Mouse (Mus musculus): ENCODE results near the gene Cdr2.
"Not testable (repeated sequence)": the region's sequence is repeated elsewhere in the genome, so short reads cannot be mapped to it uniquely, and the experiment has no call there.

The Cdr2 gene

DNA sequence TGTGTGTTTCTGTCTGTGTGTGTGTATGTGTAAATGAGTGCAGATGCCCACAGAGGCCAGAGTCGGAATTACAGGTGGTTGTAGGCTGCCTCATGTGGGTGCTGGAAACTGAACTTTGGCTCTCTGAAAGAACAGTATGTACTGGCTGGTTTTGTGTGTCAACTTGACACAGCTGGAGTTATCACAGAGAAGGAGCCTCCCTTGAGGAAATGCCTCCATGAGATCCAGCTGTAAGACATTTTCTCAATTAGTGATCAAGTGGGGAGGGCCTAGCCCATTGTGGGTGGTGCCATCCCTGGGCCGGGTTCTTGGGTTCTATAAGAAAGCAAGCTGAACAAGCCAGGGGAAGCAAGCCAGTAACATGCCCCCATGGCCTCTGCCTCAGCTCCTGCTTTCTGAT is 9.6 kb downstream of the Cdr2 start:
- DNase-seq (ENCODE audit: low spot score in 2 of 2) = not testable (repeated sequence)

DNA sequence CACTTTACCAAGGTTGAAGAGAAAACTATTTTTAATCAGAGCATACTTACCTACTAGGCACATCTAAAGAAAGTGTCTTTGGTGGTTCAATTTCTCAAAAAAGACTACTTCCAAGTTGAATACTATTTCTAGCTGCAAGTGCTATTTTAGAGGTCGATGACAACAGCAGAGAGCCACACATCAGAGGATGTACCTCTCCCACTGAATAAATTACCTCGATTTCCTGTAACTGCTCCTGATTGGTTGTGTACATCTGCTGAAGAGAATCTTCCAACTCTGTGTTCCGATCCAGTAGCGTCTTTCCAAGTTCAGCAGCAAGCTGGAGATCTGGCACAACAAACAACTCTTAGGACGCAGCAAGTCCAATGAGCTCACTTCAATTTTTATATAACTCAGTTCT is 12.0 kb downstream of the Cdr2 start:
- no peak for DNase-seq (ENCODE audit: low spot score in 2 of 2)

DNA sequence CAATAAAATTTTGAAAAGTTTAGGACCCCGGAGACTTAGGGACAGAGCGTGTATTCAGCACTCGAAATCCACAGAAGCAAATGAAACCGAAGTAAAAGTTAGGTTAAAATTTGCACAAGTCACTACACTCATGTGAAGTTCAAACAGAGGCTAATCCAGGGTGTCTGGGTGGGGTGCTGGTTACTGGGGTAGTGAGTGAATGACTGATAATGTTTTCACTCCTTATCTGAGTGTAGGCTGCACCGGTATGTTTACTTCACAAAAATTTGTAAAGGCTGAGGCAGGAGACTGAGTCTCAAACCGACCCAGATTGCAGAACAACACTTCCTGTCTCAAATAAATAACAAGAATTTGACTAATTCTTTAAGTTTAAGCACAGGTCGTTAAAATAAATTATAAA is 12.9 kb downstream of the Cdr2 start:
- DNase-seq (ENCODE audit: low spot score in 2 of 2) = peak in 1 of 2 experiments; percentile 35

DNA sequence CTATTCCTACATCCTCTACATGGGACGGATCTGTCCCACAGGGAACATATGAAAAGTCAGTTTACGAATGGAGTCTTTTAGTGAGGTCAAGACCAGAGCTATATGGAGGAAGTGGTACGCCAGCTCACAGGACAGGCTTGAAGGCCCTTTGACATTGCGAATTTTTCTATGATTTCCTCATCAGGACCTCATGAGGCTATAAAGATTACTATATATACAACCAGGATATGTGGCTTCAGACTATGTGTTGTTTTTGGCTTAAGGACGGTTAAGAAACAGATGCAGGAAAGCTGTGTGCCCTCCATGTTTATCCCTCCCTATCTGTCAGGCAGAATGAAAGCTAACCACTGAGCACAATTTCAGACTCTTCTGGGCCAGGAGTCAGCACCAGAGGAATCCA is 19.0 kb downstream of the Cdr2 start:
- no peak for DNase-seq (ENCODE audit: low spot score in 2 of 2)

DNA sequence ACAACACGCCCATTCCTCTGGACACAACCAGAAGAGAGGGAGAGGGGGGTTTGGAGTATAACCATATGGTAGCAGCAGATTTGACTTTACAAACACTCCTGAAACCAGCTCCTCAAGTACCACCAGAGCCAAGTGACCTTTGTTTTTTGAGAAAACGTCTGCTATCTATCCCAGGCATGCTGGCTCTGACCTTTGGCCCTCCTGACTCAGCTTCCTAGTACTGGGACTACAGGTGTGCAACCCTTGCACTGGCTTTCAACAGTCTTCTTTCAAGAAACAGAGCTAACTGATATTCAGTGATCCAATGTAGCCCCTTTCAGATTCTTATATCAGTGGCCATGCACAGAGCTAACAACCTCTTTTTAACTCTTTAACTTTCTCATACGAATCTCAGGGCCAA is 20.2 kb downstream of the Cdr2 start:
- DNase-seq (ENCODE audit: low spot score in 2 of 2) = no peak

DNA sequence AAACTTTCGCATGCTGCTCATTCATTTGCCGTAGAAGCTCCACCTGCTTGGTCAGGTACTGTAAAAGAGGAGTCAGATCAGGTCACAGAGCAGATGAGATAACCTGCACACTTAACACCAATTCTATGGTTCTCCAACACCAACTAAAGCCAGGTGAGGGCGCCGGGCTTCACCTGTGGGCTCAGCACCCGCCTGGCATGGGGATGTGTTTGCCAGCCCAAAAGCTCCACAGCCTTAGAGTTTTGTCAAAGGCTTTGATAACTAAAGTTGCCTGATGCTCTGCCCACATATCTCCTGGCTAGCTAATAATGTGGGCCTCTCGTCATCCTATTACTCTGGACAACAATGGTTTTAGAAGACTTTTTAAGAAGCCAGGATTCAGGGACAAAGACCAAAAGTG is 21.5 kb downstream of the Cdr2 start:
- no peak for DNase-seq (ENCODE audit: low spot score in 2 of 2)

DNA sequence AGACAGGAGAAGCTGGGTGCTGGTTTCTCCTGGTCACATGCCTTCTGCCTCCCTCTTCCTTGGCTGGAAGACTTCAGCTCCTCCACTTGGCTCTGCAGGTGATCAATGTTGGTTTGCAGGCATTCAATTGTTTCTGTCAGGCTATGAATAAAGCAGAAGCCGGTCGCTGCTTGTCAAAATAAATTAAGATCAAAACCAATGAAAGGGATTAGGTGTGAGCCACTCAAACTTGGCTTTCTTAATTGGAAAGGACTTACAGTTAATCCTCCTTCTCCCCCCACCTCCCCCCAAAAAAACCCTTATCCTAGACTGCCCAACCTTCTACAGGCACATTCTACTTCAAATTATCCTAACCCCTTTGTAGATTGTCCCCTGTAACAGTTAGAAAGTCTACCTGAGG is 22.0 kb downstream of the Cdr2 start:
- DNase-seq (ENCODE audit: low spot score in 2 of 2) = no peak

DNA sequence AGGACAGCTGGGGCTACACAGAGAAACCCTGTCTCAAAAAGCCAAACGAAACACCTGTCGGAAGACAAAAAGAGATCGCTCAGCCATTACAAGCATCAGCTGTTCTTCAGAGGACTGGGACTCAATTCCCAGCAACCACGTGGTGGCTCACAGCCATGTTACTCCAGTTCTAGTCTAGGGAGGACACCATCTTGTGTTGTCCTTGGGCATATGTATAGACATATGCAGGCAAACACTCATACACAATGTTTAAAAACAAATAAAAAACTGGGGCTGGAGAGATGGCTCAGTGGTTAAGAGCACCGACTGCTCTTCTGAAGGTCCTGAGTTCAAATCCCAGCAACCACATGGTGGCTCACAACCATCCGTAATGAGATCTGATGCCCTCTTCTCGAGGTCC is 28.5 kb downstream of the Cdr2 start:
- DNase-seq (ENCODE audit: low spot score in 2 of 2) = not testable (repeated sequence)

DNA sequence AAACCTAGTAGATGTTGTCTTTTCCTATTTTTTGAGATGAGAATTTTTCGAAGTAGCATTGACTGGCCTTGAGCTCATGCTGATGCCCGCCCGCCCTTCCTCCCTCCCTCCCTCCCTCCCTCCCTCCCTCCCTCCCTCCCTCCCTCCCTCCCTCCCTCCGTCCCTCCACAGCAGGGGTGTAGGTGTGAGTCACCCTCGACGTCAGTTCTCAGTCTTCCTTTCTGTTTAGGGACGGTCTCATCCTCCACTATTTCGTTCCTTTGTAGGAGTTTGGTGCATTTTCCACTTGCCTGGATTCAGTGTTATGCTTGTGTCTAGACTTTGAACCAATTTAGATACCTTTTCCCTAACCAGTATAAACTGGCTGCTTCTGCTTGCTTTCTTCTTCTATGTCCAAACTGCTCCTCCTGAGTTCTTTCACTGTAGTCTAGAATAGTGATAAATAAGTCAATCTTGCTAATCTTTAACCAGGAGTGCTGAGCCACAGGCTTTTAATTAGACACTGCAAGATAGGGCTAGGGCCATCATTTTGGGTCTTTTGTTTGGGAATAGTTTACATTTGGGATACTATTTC is 38.1 kb downstream of the Cdr2 start:
- DNase-seq (ENCODE audit: low spot score in 2 of 2) = no peak

DNA sequence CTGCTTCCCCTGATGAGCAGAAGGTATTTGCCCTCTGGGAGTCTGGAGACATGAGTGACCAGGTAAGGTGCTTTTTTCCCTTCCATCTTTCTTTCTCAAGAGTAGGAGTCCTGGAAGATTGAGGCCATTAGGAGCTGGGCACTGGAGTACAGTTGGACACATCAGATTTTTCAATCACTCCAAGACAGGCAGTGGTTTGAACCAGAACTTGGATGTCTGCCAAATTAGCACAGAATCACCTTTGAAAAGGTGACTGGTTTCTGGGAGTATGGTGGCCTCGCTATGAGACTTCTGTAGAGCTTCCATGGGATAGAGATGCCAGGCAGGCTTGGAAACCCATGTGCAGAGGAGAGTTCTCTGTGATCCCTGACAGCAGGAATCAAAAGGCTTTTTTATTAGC is 39.6 kb downstream of the Cdr2 start:
- no peak for DNase-seq (ENCODE audit: low spot score in 2 of 2)

DNA sequence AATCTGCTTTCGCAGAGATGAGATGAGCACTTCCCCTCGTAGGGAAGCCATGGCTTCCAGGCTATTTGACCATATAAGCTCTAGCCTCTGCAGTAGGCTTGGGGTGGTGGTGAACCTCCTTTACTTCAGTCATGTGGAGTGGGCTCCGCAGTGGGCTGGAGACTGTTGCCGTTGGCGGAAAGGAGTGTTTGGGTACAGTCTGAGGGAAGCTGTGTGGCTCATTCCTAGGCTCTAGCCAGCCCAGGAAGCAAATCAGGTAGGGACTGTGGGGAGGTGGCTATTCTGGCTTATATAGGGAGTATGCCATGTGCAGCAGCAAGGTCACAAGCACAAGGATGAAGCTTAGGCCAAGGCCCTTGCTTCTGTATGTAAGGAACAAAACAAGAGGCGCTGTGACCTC is 40.9 kb downstream of the Cdr2 start:
- DNase-seq (ENCODE audit: low spot score in 2 of 2) = no peak

DNA sequence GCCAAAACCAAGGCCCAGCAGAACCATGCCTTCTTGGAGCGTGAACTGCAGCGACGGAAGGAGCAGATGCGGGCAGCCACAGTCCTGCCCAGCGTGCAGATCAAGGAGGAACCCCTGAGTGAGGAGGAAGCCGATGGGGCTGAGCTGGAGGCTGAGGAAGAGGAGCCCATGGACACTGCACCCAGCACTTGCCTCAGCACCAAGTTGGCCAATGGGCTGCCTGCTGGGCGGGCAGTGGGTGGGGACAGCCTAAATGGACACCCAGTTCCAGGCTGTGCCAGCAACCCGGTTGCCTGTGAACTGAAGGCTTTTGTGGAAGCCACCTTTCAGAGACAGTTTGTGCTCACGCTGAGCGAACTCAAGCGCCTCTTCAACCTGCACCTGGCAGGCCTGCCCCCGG is 41.8 kb downstream of the Cdr2 start:
- no peak for DNase-seq (ENCODE audit: low spot score in 2 of 2)

DNA sequence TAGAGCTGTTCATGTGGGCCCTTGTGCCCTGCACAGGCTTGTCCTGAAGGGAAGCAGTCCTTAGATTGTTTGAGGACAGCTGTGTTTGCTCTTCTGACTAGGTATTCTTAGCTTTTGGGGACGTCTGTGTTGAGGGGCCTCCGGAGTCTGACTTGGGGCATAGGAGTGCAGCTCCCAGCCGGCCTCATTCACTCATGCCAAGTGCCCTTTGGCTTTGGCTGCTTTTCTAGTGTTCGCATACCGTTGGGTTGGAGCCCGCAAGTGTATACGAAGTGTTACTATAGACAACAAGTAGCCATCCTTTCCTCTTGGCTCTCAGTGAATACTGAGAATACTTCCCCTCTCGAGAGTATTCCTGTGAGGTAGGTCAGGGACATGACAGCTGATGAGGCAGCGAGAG is 43.9 kb downstream of the Cdr2 start:
- DNase-seq (ENCODE audit: low spot score in 2 of 2) = no peak

DNA sequence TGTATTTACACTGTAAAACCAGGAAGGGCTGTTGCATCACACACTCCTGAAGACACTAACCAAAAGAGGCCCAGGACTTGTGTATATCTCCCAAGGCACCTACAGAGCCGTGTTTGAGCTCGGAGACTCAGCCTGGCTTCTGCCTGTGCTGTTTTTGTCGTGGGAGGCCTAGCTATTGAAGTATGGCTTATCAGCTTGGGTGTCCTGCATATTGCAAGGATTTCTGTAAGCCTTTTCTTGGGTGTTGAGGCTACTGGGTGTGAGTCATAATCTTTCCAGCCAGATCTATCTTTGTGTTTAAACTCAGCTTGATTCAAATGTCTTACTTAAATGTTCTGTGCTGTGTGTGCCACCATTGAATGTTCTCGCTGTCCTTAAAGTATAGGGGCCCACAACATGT is 45.6 kb downstream of the Cdr2 start:
- no peak for DNase-seq (ENCODE audit: low spot score in 2 of 2)

DNA sequence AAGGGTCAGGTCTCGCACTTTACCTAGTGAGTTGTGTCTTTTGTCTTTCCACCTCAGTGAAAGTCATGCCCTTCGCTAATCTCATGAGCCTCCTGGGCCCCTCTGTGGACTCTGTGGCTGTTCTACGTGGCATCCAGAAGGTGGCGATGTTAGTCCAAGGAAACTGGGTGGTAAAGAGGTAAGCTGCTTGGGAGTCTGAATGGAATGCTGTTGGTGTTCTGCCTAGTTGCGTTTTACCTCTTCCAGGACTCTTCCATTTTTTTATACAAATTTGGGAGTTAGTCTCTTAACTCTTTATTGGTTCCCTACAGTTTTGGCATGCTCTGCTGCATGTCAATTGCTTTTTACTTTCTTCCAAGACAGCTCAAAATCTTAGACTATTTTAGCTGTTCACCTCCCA is 47.4 kb downstream of the Cdr2 start:
- peak; percentile 63 to 80 for DNase-seq (ENCODE audit: low spot score in 2 of 2)

DNA sequence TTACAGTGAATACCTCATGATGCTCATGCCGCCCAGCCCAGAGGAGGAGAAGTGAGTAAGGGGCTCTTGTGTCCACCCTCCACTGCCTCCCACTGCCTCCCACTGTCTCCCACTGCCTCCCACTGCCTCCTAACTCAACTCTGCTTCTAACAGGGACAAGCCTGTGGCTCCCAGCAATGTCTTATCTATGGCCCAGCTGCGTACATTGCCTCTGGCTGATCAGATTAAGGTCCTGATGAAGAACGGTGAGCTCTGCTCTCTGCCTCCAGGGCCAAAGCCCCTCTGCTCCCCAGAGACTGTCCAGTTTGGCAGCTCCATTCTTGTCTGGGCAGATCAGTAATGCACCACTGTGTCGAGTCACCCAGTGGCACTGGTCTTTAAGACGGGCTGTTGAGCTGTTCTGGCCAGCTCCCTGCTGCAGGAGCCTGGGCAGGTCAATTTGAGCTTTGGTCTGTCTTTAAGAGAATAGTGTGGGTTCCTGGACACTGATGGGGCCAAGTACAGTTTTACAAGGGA is 48.4 kb downstream of the Cdr2 start:
- peak in 1 of 2 experiments; percentile 62 for DNase-seq (ENCODE audit: low spot score in 2 of 2)

DNA sequence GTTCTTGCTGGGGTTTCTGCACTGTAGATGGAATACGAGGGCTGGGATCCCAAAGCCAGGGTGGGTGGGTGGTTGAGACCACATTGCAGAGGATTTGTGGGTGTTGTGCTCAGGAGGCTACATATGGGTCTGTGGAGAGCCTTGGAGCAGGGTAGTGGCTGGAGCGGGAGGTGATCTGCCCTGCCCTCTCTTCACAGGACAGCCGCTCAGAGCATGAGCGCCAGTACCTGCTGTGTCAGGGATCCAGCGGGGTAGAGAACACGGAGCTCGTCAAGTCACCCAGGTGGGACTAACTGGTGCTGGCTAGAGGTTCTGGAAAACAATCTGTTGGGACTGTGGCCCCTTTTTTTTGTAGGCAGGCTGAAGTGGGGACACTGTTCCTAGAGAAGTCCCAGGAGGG is 49.0 kb downstream of the Cdr2 start:
- DNase-seq (ENCODE audit: low spot score in 2 of 2) = peak in 1 of 2 experiments; percentile 62

DNA sequence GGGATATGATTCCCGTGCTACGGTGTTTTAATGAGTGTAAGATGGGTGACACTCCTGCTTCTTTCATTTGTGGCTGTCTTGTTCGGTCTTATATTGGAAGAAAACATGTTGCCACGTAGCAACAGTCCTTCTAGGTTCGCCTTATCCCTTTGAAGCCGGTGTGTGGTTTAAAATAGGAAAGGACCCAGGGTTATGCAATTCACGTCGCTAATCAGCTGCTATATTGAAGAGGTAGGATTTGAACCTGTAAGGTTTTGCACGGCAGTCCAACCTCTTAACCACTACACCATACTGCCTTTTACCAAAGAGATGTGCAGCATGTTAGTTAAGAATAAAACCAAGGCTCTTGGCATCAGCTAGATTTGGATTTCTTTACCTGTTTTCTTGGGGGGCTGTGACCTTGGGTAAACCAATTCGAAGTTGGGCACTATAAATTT is 63.6 kb downstream of the Cdr2 start:
- peak; percentile 74 to 80 for DNase-seq (ENCODE audit: low spot score in 2 of 2)

DNA sequence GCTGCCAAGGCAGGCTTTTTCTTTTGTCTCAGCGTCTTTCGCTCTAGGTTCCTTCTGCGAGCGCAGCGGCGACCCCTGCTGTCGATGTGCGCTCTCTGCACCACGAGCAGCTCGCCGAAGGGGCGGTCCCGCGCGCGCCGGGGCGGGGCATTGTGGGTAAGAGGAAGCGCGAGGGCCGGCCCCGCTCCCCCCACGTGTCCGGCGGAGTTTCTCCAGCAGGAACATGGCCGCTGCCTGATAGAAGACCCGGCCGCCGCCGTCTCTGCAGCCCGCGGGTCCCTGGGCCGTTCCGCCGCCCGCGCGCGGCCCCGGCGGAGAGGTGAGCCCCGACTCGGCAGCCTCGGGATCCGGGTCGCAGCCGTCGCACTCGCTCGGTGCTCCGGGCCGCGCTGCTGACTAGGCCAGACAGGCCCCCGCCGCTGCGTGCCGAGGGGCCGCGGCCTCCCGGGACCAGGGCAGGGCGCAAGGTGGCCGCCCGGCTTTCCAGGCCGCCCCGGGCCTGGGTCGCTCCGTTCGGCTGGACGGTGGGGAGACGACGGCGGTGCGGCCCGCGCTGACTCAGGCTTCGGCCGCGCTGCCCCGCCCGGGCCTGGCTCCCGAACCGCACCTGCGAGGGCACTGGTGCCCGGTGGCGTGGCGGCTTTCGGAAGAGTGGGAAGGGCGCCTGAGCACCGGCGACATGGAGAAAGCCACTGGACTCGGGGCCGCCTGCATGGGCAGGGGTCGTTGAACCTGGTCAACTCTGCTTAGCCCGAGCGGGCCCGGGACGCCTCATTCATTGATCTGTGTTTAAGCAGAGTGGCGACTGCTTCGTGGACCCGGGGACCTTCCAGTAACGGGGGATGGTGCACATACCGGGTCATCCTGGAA is 64.3 kb downstream of the Cdr2 start, which contains the start of gene Polr3e:
Polr3e (plus strand) TSS at position 153 of the 870 bp plus-strand sequence.
- DNase-seq (ENCODE audit: low spot score in 2 of 2) = peak; percentile 99 to 100

DNA sequence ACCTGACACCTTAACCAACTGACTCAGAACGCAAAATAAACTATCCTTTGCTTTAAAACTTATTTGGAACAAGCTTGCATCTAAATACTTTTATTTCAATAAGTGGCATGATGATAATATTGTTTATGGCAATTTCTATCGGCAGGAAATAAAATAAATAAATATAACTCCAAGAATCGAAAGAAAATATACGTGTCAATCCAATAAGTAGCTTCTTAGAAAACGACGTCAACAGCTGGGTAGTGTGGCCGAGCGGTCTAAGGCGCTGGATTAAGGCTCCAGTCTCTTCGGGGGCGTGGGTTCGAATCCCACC is 64.9 kb downstream of the Cdr2 start:
- no peak for DNase-seq (ENCODE audit: low spot score in 2 of 2)

DNA sequence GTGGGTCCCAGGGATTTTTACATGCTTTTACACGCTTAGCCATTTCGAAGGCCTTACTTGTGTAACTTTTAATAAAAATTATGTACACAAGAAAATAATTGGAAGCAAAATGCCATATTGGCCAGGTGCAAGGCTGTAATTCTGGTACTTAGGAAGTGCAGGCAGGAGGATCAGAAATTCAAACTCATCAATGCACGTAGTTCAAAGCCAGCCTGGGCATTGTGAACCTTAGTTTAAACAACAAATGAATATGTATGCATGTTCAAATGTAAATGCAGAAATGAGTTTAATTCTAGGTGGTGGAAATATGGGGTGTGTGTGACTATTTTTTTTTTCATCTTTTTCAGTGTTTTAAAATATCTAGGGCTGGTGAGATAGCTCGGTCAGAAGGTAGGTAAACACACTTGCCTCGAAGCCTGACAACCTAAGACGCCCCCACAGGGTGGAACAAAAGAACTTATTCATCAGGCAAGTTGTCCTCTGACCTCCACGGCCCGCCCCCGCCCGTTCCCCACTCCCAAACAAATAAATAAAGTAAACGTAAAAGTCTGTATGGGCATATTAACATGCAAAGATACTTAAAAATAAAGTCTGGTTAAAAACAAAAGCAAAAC is 65.7 kb downstream of the Cdr2 start:
- DNase-seq (ENCODE audit: low spot score in 2 of 2) = no peak

DNA sequence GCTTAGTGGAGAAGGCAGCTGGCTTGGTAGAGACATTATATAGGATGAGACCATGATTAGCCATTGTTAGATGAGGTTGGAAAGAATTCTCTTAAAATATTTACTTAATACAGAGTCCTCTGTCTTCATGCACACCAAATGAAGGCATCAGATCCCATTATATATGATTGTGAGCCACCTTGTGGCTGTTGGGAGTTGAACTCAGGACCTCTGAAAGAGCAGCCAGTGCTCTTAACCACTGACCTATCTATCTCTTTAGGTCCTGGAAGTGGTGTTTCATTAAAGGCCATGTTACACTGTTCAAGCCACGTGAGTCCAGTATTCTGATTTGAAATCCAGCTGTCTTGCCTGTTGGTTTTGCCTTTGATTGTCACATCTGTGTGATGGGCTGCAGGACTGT is 68.8 kb downstream of the Cdr2 start:
- no peak for DNase-seq (ENCODE audit: low spot score in 2 of 2)

DNA sequence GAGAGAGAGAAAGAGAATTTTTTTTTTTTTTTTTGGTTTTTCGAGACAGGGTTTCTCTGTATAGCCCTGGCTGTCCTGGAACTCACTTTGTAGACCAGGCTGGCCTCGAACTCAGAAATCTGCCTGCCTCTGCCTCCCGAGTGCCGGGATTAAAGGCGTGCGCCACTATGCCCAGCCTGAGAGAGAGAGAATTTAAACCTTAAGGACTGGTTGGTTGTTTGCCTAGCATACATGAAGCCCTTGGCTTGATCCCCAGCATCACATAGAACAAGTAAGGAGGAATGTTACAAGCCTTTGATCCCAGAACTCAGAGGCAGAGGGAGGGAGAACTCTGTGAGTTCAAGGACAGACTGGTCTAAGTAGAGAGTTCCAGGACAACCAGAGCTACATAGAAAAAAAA is 70.8 kb downstream of the Cdr2 start:
- DNase-seq (ENCODE audit: low spot score in 2 of 2) = not testable (repeated sequence)
